ENCODE assay signal across 10 mouse cellular contexts in genomic region chr2:125136846-125137245, GRCm38 (mm10). TPM values are rescaled to one million over a fixed set of nuclear protein-coding genes. Genes with fewer than 3 reads are reported as not detected.
DNase-seq lines count a peak whose midpoint lies in the region; ATAC-seq and TF ChIP-seq lines count a peak whose summit lies in the region.
"Had no signal": no experiment of that assay in that cellular context is flagged by ENCODE, and none has a peak within 500 bp of the region (broad histone marks: within the 10 kb centered on the region; RNA-seq: fewer than 3 reads in every experiment).

No protein-coding gene starts in this region.

- TF ChIP-seq EP300 in heart, adult 2 months (IDR thresholded peaks at IDR 0.05; ENCODE audit: insufficient read depth, low read depth, low read length), result no peak

- no peaks in the 10 kb centered on the region for H3K9me3 ChIP-seq in heart, embryonic 11.5 days (replicated peaks; ENCODE audit: control insufficient read depth, low read length)
- H3K9me3 ChIP-seq in lung, embryonic 15.5 days, result no peaks in the 10 kb centered on the region
- H3K9me3 ChIP-seq in hindbrain, postnatal 0 days (ENCODE audit: low read length), result no peaks in the 10 kb centered on the region
- no peaks in the 10 kb centered on the region for H3K9me3 ChIP-seq in stomach, embryonic 15.5 days

- 0 out of 2 replicates have a peak, but pooled peaks cover 3% of the 10 kb centered on the region for H3K4me1 ChIP-seq in heart, embryonic 11.5 days (ENCODE audit: control insufficient read depth, insufficient read depth, low read length)
- no peaks in the 10 kb centered on the region for H3K4me1 ChIP-seq in heart, adult 2 months (ENCODE audit: control insufficient read depth, insufficient read depth, low read length)
- peaks cover 8% of the 10 kb centered on the region for H3K4me1 ChIP-seq in lung, embryonic 15.5 days
- peaks cover 4% of the 10 kb centered on the region; the same call in 1 of the 2 replicates for H3K4me1 ChIP-seq in hindbrain, postnatal 0 days (ENCODE audit: insufficient read depth, low read length)
- peaks cover 12% of the 10 kb centered on the region for H3K4me1 ChIP-seq in stomach, embryonic 15.5 days

- H3K36me3 ChIP-seq in heart, embryonic 11.5 days (ENCODE audit: control insufficient read depth, insufficient read depth, low read length), result no peaks in the 10 kb centered on the region
- no peaks in the 10 kb centered on the region for H3K36me3 ChIP-seq in heart, adult 2 months (ENCODE audit: control insufficient read depth, insufficient read depth, low read length)
- no peaks in the 10 kb centered on the region for H3K36me3 ChIP-seq in lung, embryonic 15.5 days
- H3K36me3 ChIP-seq in hindbrain, postnatal 0 days (ENCODE audit: insufficient read depth, low read length), result no peaks in the 10 kb centered on the region
- no peaks in the 10 kb centered on the region for H3K36me3 ChIP-seq in stomach, embryonic 15.5 days

- intact Hi-C loops in heart, adult 2 months (cut with DNase I), result no loop called here

- no peak for DNase-seq in heart, adult 2 months
- DNase-seq in lung, postnatal 14 days, result no peak
- no peak for DNase-seq in hindbrain, postnatal 0 days (ENCODE audit: low spot score)
- no peak for DNase-seq in urinary bladder, postnatal 14 days (ENCODE audit: low spot score)
- DNase-seq in thymus, adult 18-20 months, result no peak
- DNase-seq: kidney, postnatal 36 days; lung, postnatal 4 days had no signal

- H3K27ac ChIP-seq in heart, embryonic 11.5 days (ENCODE audit: low read depth, low read length), result no peak overlapping the region
- H3K27ac ChIP-seq in heart, adult 2 months, result no peak overlapping the region
- H3K27ac ChIP-seq in lung, embryonic 15.5 days, result no peak overlapping the region
- peak overlapping the region; percentile 81; the same call in 1 of the 2 replicates for H3K27ac ChIP-seq in hindbrain, postnatal 0 days
- H3K27ac ChIP-seq in stomach, embryonic 15.5 days, result no peak overlapping the region

- no peak overlapping the region for H3K4me3 ChIP-seq in heart, embryonic 11.5 days (ENCODE audit: low read depth, low read length)
- H3K4me3 ChIP-seq in heart, adult 2 months, result no peak overlapping the region
- peak overlapping the region; percentile 27; the same call in 1 of the 2 replicates for H3K4me3 ChIP-seq in lung, embryonic 15.5 days
- peak overlapping the region; percentile 47 for H3K4me3 ChIP-seq in hindbrain, postnatal 0 days (ENCODE audit: low read length)
- H3K4me3 ChIP-seq in stomach, embryonic 15.5 days (replicated peaks), result no peak overlapping the region

- TF ChIP-seq POLR2A in heart, adult 2 months (IDR thresholded peaks at IDR 0.05; ENCODE audit: insufficient read depth, low read depth, low read length), result no peak

- H3K27me3 ChIP-seq in heart, embryonic 11.5 days (ENCODE audit: control insufficient read depth, insufficient read depth, low read length), result no peaks in the 10 kb centered on the region
- H3K27me3 ChIP-seq in heart, adult 2 months (ENCODE audit: control insufficient read depth, insufficient read depth, low read length), result no peaks in the 10 kb centered on the region
- no peaks in the 10 kb centered on the region; the same call in 1 of the 2 replicates for H3K27me3 ChIP-seq in lung, embryonic 15.5 days
- no peaks in the 10 kb centered on the region for H3K27me3 ChIP-seq in hindbrain, postnatal 0 days (ENCODE audit: insufficient read depth, low read length)
- no peaks in the 10 kb centered on the region for H3K27me3 ChIP-seq in stomach, embryonic 15.5 days (replicated peaks)

- no peak for TF ChIP-seq CTCF in heart, adult 2 months (IDR thresholded peaks at IDR 0.05)
- no peak for TF ChIP-seq CTCF in hindbrain, postnatal 0 days (IDR thresholded peaks at IDR 0.05; ENCODE audit: low read depth)

- no peak for ATAC-seq in heart, embryonic 11.5 days (replicated peaks; ENCODE audit: insufficient number of reproducible peaks, low FRiP score, low TSS enrichment)
- no peak for ATAC-seq in lung, embryonic 15.5 days (ENCODE audit: borderline replicate concordance, extremely low read depth, low FRiP score, low TSS enrichment)
- ATAC-seq in hindbrain, postnatal 0 days, result no peak
- ATAC-seq in stomach, embryonic 15.5 days (ENCODE audit: insufficient read depth, low FRiP score, low read depth), result no peak

- H3K79me2 ChIP-seq in heart, adult 2 months (replicated peaks; ENCODE audit: control insufficient read depth, insufficient read depth, low read length), result no peaks in the 10 kb centered on the region

- H3K9ac ChIP-seq in heart, embryonic 11.5 days (ENCODE audit: low read depth, low read length), result no peak overlapping the region
- H3K9ac ChIP-seq in heart, adult 2 months (ENCODE audit: low read depth, low read length), result no peak overlapping the region
- H3K9ac ChIP-seq in lung, embryonic 15.5 days, result no peak overlapping the region
- H3K9ac ChIP-seq in hindbrain, postnatal 0 days (replicated peaks; ENCODE audit: low read length), result peak overlapping the region; percentile 62
- H3K9ac ChIP-seq in stomach, embryonic 15.5 days, result no peak overlapping the region

- peak overlapping the region; percentile 90 for H3K4me2 ChIP-seq in heart, embryonic 11.5 days
- peak overlapping the region; percentile 56 for H3K4me2 ChIP-seq in lung, embryonic 15.5 days
- H3K4me2 ChIP-seq in hindbrain, postnatal 0 days (ENCODE audit: low read depth, low read length), result peak overlapping the region; percentile 71
- peak overlapping the region; percentile 58; the same call in 1 of the 2 replicates for H3K4me2 ChIP-seq in stomach, embryonic 15.5 days

- WGBS in heart, embryonic 11.5 days (ENCODE audit: insufficient replicate concordance), result 26% methylated on average over 7 of the region's 7 CpGs
- 27% methylated on average over 7 of the region's 7 CpGs for WGBS in heart, adult 2 months
- 27% methylated on average over 7 of the region's 7 CpGs for WGBS in lung, embryonic 15.5 days
- 23% methylated on average over 7 of the region's 7 CpGs for WGBS in hindbrain, postnatal 0 days
- WGBS in stomach, embryonic 15.5 days, result 27% methylated on average over 7 of the region's 7 CpGs

RNA-seq across cellular contexts. Expression of gene Ctxn2, which starts 0.4 kb away (rescaled TPM):
- polyA plus RNA-seq in heart, embryonic 11.5 days (2014; fragmentation: Nextera tagmentation; extraction: Ambion mirVana), result not detected in 2 replicates
- total RNA-seq in heart, adult 2 months (2021), result not detected
- not detected in 2 replicates for polyA plus RNA-seq in heart, adult 2 months (2012; rRNA removed)
- 0.21 TPM in 1 of 2 replicates, not detected in the other for polyA plus RNA-seq in lung, embryonic 15.5 days (2015; fragmentation: Nextera tagmentation; extraction: Ambion mirVana)
- total RNA-seq in hindbrain, postnatal 0 days (2014; rRNA removed), result 10.2 and 10.9 TPM in 2 replicates
- 37.6 and 39.4 TPM in 2 replicates for polyA plus RNA-seq in hindbrain, postnatal 0 days (2015; fragmentation: Nextera tagmentation; extraction: Ambion mirVana)
- polyA plus RNA-seq in stomach, embryonic 15.5 days (2015; fragmentation: Nextera tagmentation; extraction: Ambion mirVana), result 0.30 TPM in 1 of 2 replicates, not detected in the other

RNA-seq across cellular contexts. Expression of gene Myef2, which starts 13.4 kb away (rescaled TPM):
- polyA plus RNA-seq in heart, embryonic 11.5 days (2014; fragmentation: Nextera tagmentation; extraction: Ambion mirVana), result 88.8 and 90.4 TPM in 2 replicates
- total RNA-seq in heart, adult 2 months (2021), result 1 to 10 TPM; 4.8 to 7.2 TPM
- 2.5 and 4.3 TPM in 2 replicates for polyA plus RNA-seq in heart, adult 2 months (2012; rRNA removed)
- 91.9 and 97.6 TPM in 2 replicates for polyA plus RNA-seq in lung, embryonic 15.5 days (2015; fragmentation: Nextera tagmentation; extraction: Ambion mirVana)
- total RNA-seq in hindbrain, postnatal 0 days (2014; rRNA removed), result 52.7 and 54.4 TPM in 2 replicates
- 153 and 161 TPM in 2 replicates for polyA plus RNA-seq in hindbrain, postnatal 0 days (2015; fragmentation: Nextera tagmentation; extraction: Ambion mirVana)
- polyA plus RNA-seq in stomach, embryonic 15.5 days (2015; fragmentation: Nextera tagmentation; extraction: Ambion mirVana), result 69.3 and 77.7 TPM in 2 replicates

RNA-seq across cellular contexts. Expression of gene Slc12a1, which starts 15.5 kb away (rescaled TPM):
- not detected in 2 replicates for polyA plus RNA-seq in heart, embryonic 11.5 days (2014; fragmentation: Nextera tagmentation; extraction: Ambion mirVana)
- not detected for total RNA-seq in heart, adult 2 months (2021)
- not detected in 2 replicates for polyA plus RNA-seq in heart, adult 2 months (2012; rRNA removed)
- polyA plus RNA-seq in lung, embryonic 15.5 days (2015; fragmentation: Nextera tagmentation; extraction: Ambion mirVana), result not detected in 2 replicates
- total RNA-seq in hindbrain, postnatal 0 days (2014; rRNA removed), result 0.29 TPM in 1 of 2 replicates, not detected in the other
- 0.10 and 0.11 TPM in 2 replicates for polyA plus RNA-seq in hindbrain, postnatal 0 days (2015; fragmentation: Nextera tagmentation; extraction: Ambion mirVana)
- not detected in 2 replicates for polyA plus RNA-seq in stomach, embryonic 15.5 days (2015; fragmentation: Nextera tagmentation; extraction: Ambion mirVana)

Comparison
In these comparisons a context has a peak if more than half of its experiments do, and no peak if none do; other contexts are left out.
1. RNA of gene Myef2, which starts 13.4 kb away (polyA plus RNA-seq): 153 to 161 TPM in hindbrain, postnatal 0 days, 91.9 to 97.6 TPM in lung, embryonic 15.5 days, 88.8 to 90.4 TPM in heart, embryonic 11.5 days and 69.3 to 77.7 TPM in stomach, embryonic 15.5 days; 2.5 to 4.3 TPM in heart, adult 2 months; every median in the first group is over 10 times any median in the second.
2. H3K4me3 ChIP-seq: peak in lung, embryonic 15.5 days (single experiment) and hindbrain, postnatal 0 days (single experiment); none in heart, embryonic 11.5 days (single experiment), heart, adult 2 months (single experiment) and stomach, embryonic 15.5 days (single experiment).
3. RNA of gene Ctxn2, which starts 0.4 kb away (polyA plus RNA-seq): 37.6 to 39.4 TPM in hindbrain, postnatal 0 days; 0.30 TPM in stomach, embryonic 15.5 days, not detected in heart, adult 2 months, not detected in heart, embryonic 11.5 days and 0.21 TPM in lung, embryonic 15.5 days; every median in the first group is over 10 times any median in the second.
4. Peak in every context shown above with its lines, with median percentiles within 50 percentile points of each other: H3K4me2 ChIP-seq.